Mouse (Mus musculus) liver, postnatal 0 days (tissue): ENCODE measurements around the gene Snai3.

Experiments used
- CTCF ChIP-seq: sonication (generic); IDR thresholded peaks from 2 replicates; pipeline ENCODE4 v1.5.1; 2016; ENCODE audit warnings: antibody characterized with exemption, low read depth
- EP300 ChIP-seq: IDR thresholded peaks from 2 replicates; pipeline ENCODE4 v1.6.1; 2016; ENCODE audit warnings: antibody characterized with exemption, low read depth, mild to moderate bottlenecking

- TF ChIP-seq EP300 = no peak
- TF ChIP-seq CTCF = no peak
Observed at GRCm38 (mm10) chr8:122430646-122431045, 29.9 kb downstream of the Snai3 start.
